Mouse (Mus musculus) liver, embryonic 12.5 days (tissue): ENCODE measurements around the gene Insl6. TPM values are rescaled to one million over a fixed set of nuclear protein-coding genes. Genes with fewer than 3 reads are reported as not detected.
A peak's percentile ranks its signal among the peaks of the same experiment; 100 is the strongest.

Experiments
- ATAC-seq: fragments of 200-750 bp; cut with Nextera tagmentation; 2 replicates; pipeline ENCODE4 v1.8.0; 2017; ENCODE audit warnings: moderate number of reproducible peaks, mild to moderate bottlenecking, moderate library complexity
- H3K27ac ChIP-seq: fragments of 300-500 bp; sonication (generic); 2 replicates; pipeline ENCODE4 v1.5.1; 2016; ENCODE audit warnings: mild to moderate bottlenecking
- H3K27me3 ChIP-seq: fragments of 300-500 bp; sonication (generic); replicated peaks from 2 replicates; pipeline ENCODE4 v1.6.1; 2016; ENCODE audit warnings: mild to moderate bottlenecking, moderate library complexity
- H3K36me3 ChIP-seq: fragments of 300-500 bp; sonication (generic); 2 replicates; pipeline ENCODE4 v1.6.1; 2016; ENCODE audit warnings: mild to moderate bottlenecking, moderate library complexity
- H3K4me1 ChIP-seq: fragments of 300-500 bp; sonication (generic); 2 replicates; pipeline ENCODE4 v1.6.1; 2016
- H3K4me2 ChIP-seq: fragments of 300-500 bp; sonication (generic); 2 replicates; pipeline ENCODE4 v1.6.1; 2016; ENCODE audit warnings: mild to moderate bottlenecking, moderate library complexity
- H3K4me3 ChIP-seq: fragments of 300-500 bp; sonication (generic); 2 replicates; pipeline ENCODE4 v1.5.1; 2016; ENCODE audit warnings: mild to moderate bottlenecking, moderate library complexity
- H3K9ac ChIP-seq: fragments of 300-500 bp; sonication (generic); 2 replicates; pipeline ENCODE4 v1.6.1; 2016; ENCODE audit warnings: mild to moderate bottlenecking, moderate library complexity
- H3K9me3 ChIP-seq: fragments of 300-500 bp; sonication (generic); replicated peaks from 2 replicates; pipeline ENCODE4 v1.6.1; 2016; ENCODE audit warnings: mild to moderate bottlenecking, moderate library complexity
- WGBS: fragments of 180-500 bp; shearing (Covaris S2); methylation state at CpG from one replicate; pipeline ENCODE4 v1.1.7; 2016; ENCODE audit not compliant: insufficient replicate concordance; 5-methylcytosine and 5-hydroxymethylcytosine counted together
- polyA plus RNA-seq: library from polyadenylated mRNA; unstranded; fragments of >200 nt; fragmentation: Nextera tagmentation; extraction: Ambion mirVana; gene quantifications from 2 replicates; pipeline ENCODE4 v1.2.1, GENCODE M21; 2016

Gene Insl6
- 0.85 and 0.89 TPM in 2 replicates for polyA plus RNA-seq

DNA sequence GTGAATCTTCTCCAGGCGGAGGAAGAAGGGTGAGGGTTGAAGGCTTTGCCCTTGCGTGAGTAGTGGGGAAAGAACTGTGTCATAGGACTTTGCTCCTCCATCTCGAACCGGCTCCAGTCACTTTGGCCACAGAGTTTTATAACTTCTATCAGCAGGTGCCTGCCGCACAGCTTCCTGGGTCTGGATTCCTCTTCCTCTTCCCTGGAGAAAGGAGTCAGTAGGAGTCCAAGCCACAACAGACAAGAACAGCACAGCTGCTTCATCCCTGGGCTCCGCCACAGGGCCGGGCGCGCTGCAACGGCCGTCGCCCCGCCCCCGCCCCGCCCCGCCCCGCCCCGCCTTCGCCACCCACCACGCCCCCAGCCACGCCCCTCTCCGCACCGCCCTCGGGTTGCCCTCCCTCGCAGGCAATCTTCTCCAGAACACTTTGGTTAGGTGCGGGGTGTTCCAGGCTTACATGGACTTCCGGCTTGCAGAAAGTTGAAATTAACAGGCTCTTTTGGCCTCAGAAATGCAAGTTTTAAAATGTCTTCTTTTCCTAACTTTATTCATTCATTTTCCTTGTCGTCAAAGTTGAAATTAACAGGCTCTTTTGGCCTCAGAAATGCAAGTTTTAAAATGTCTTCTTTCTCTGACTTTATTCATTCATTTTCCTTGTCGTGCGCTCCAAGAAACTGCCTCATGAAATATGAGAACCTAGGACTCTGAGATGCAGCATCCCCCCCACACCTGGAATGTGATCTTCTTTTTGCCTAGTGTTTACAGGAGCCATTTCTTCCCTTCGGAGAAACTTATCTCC is at the start of gene Insl6:
Gene Insl6, minus strand, starts transcription at position 304 of the 799 bp plus-strand sequence.
- Histone ChIP-seq H3K4me1 (peaks cover 19% of the 10 kb centered on the region), H3K4me3 (peak within 1 kb of the TSS; percentile 43), H3K27me3 (peaks cover 9% of the 10 kb centered on the region), H3K36me3 (no peaks in the 10 kb centered on the region), H3K9ac (peak within 1 kb of the TSS; percentile 45), H3K4me2 (peak within 1 kb of the TSS; percentile 70), H3K27ac (no peak within 1 kb of the TSS; the same call in 1 of the 2 replicates), H3K9me3 (no peaks in the 10 kb centered on the region)
- peak; percentile 97 for ATAC-seq
- 3% methylated on average over 31 of the region's 31 CpGs for WGBS

DNA sequence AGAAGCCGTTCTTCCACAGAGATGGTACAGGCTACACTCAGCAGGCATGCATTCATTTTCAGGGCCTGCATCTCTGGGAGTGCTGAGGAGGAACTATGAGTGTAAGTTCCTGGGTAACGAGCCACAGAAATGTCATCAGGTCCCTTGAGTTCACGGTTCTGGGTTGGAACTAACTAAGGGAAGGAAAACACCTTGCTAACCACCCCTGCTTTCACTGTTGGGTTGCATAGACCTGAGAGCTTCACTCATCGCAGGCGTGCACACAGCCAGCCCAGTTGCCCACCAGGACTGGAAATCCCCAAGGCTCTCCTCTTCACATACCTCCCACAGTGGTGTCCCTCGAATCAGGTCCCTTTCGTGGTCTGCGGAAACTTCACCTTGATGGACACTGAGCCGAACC is 49.8 kb upstream of the Insl6 start:
- H3K36me3 ChIP-seq = no peaks in the 10 kb centered on the region
- H3K4me3 ChIP-seq = no peak overlapping the region
- ATAC-seq = no peak
- WGBS = 81% methylated on average over 9 of the region's 9 CpGs
- no peaks in the 10 kb centered on the region for H3K27me3 ChIP-seq
- H3K9ac ChIP-seq = no peak overlapping the region
- no peaks in the 10 kb centered on the region for H3K9me3 ChIP-seq
- H3K27ac ChIP-seq = no peak overlapping the region
- peaks cover 14% of the 10 kb centered on the region for H3K4me1 ChIP-seq
- no peak overlapping the region for H3K4me2 ChIP-seq

DNA sequence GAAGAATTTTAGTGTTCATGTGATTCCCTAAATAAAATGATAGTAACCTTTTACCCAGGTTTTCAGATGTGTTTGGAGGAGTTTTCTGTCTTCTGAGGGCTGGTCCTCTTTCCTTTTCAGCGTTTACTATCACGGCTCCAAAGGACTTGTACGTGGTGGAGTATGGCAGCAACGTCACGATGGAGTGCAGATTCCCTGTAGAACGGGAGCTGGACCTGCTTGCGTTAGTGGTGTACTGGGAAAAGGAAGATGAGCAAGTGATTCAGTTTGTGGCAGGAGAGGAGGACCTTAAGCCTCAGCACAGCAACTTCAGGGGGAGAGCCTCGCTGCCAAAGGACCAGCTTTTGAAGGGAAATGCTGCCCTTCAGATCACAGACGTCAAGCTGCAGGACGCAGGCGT is 48.3 kb upstream of the Insl6 start:
- no peak for ATAC-seq
- no peak overlapping the region for H3K9ac ChIP-seq
- peaks cover 21% of the 10 kb centered on the region for H3K4me1 ChIP-seq
- H3K4me2 ChIP-seq = no peak overlapping the region
- H3K27me3 ChIP-seq = no peaks in the 10 kb centered on the region
- WGBS = 73% methylated on average over 11 of the region's 11 CpGs
- H3K36me3 ChIP-seq = no peaks in the 10 kb centered on the region
- no peak overlapping the region for H3K4me3 ChIP-seq
- H3K9me3 ChIP-seq = no peaks in the 10 kb centered on the region
- no peak overlapping the region for H3K27ac ChIP-seq

DNA sequence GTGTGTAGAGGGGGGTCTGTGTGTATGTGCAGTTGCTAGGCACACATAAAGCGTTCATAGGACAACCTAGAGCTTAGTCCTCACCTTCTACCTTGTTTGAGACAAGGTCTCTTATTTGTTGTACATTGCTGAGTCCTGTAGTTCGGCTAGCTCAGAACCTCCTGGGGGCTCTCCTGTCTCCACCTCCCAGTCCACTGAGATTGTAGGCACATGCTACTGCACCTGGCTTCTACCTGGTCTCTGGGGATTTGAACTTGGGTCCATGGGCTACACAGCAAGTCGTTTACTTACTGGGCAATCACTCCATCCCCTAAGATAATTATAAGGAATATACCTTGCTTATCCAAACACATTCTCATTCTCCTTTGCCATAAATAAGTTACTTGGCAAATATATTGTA is 47.5 kb upstream of the Insl6 start:
- Histone ChIP-seq H3K9me3 (no peaks in the 10 kb centered on the region), H3K4me3 (no peak overlapping the region), H3K4me2 (no peak overlapping the region), H3K4me1 (peaks cover 29% of the 10 kb centered on the region), H3K27ac (no peak overlapping the region), H3K9ac (no peak overlapping the region), H3K27me3 (no peaks in the 10 kb centered on the region), H3K36me3 (no peaks in the 10 kb centered on the region)
- no peak for ATAC-seq
- 70% methylated on average over 3 of the region's 3 CpGs for WGBS

DNA sequence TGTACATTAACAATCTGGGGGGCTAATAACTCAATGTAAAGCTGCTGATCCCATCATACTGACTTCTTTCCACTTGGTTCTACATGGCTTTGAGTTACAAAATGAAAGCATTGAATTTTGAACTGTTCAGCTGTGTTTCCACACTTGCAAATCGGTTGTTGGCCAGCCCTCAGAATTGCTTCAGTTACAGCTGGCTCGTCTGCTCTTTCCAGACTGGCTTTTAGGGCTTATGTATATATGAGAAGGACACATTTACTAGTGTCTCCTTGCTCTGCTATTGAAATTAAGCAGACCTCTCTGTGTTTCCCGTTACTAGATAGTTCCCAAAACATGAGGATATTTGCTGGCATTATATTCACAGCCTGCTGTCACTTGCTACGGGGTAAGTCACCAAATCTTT is 47.0 kb upstream of the Insl6 start:
- peak overlapping the region; percentile 51 for H3K4me2 ChIP-seq
- H3K27ac ChIP-seq = no peak overlapping the region
- H3K36me3 ChIP-seq = no peaks in the 10 kb centered on the region
- no peaks in the 10 kb centered on the region for H3K9me3 ChIP-seq
- no peak overlapping the region for H3K9ac ChIP-seq
- peak overlapping the region; percentile 22; the same call in 1 of the 2 replicates for H3K4me3 ChIP-seq
- 64% methylated on average over 4 of the region's 4 CpGs for WGBS
- H3K4me1 ChIP-seq = peaks cover 33% of the 10 kb centered on the region
- no peak for ATAC-seq
- no peaks in the 10 kb centered on the region for H3K27me3 ChIP-seq

DNA sequence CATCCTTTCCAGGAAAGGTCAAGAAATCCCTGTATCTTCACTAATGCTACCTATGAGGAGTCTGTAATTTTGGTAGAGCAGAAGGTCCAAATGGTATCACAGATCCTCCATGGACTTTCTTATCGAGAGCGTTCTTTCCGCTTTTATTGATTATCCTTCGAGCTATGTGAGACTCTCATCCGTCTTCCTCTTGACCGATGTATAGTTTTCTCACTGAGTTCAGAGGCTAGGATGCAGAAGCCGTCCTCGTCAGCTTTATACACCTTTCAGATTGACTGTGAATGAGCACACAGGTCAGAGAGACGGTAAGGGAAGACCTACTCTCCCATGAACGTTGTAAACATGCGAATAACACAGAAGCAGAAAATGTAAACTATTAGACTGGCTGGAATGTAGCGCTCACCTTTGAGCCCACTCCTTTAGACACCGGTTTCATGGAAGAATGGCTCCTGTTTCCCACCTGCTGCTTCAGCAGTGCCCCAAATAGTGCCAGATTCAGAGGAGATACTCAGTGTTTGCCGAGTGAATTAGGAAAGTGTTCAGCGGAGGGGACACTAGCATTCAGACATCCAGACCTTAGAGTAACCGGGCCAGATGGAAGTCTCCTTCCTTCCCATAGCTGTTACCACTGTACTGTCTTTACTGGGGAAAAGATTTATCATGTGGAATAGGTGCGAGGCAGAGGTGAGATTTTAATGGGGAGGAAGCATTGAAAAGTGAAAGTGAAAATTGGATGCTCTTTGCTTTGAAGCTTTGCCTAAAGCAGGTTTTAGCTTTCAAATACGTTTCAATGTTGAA is 46.3 kb upstream of the Insl6 start:
- Histone ChIP-seq H3K27me3 (no peaks in the 10 kb centered on the region), H3K27ac (no peak overlapping the region)
- no peak for ATAC-seq

DNA sequence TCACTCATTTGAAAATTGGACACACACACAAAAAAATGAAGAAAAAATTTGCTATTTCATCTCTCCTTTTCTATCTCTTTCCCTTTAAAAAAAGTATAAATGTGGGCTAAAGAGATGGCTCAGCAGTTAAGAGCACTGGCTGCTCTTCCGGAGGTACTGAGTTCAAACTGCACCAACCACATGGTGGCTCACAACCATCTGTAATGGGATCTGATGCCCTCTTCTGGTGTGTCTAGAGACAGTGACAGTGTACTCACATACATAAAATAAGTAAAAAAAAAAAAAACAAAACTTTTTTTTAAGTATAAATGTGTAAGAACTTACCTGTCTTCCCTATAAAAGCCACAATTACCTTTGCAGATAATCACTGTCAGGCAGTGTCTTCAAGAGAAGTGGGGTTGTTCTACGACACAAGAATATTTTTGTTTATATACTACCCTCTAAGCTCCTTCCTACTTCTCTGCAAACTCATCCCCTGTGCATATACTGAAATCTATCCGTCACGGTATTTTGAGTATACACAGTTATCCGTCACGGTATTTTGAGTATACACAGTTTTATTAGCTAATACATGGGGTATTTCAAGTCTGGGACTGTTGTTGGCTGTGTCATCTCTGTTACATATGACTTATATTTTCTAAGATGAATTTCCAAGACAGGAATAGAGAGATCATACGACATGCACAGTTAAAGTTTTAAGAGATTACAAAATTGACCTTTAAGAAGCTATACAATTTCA is 45.6 kb upstream of the Insl6 start:
- no peak for ATAC-seq
- peaks cover 44% of the 10 kb centered on the region for H3K4me1 ChIP-seq
- no peak overlapping the region for H3K4me3 ChIP-seq
- 76% methylated on average over 7 of the region's 7 CpGs for WGBS
- H3K9ac ChIP-seq = no peak overlapping the region
- H3K9me3 ChIP-seq = no peaks in the 10 kb centered on the region
- no peaks in the 10 kb centered on the region for H3K27me3 ChIP-seq
- H3K4me2 ChIP-seq = no peak overlapping the region
- no peaks in the 10 kb centered on the region for H3K36me3 ChIP-seq
- H3K27ac ChIP-seq = no peak overlapping the region

More for the DNA sequence above, 46.3 kb upstream of the Insl6 start:
- H3K4me1 ChIP-seq = peaks cover 37% of the 10 kb centered on the region
- H3K9me3 ChIP-seq = no peaks in the 10 kb centered on the region
- no peak overlapping the region for H3K9ac ChIP-seq
- peak overlapping the region; percentile 51 for H3K4me2 ChIP-seq
- H3K4me3 ChIP-seq = peak overlapping the region; percentile 22; the same call in 1 of the 2 replicates
- WGBS = 69% methylated on average over 18 of the region's 18 CpGs
- no peaks in the 10 kb centered on the region for H3K36me3 ChIP-seq

DNA sequence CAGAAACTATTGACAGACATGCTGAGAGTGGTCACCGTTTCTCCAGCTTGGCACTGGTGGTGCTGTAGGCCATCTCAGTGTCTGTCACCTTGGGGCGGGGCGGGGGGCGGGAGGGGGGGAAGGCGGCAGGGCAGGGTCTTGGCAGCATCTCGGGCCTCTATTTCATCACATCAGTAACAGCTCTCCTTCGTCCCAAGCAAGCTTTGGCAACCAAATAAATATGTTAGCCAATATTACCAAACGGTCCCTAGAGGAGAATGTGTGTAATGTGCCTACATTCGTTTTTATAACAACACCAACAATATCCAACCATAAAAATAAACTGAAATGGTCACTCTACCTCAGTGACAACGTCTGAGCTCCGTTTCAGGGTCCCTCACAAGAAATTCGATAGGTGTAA is 45.0 kb upstream of the Insl6 start:
- 64% methylated on average over 12 of the region's 12 CpGs for WGBS
- Histone ChIP-seq H3K4me1 (peaks cover 47% of the 10 kb centered on the region), H3K9me3 (no peaks in the 10 kb centered on the region), H3K9ac (no peak overlapping the region), H3K27ac (no peak overlapping the region), H3K36me3 (no peaks in the 10 kb centered on the region), H3K27me3 (no peaks in the 10 kb centered on the region), H3K4me2 (no peak overlapping the region), H3K4me3 (no peak overlapping the region)
- ATAC-seq = no peak

DNA sequence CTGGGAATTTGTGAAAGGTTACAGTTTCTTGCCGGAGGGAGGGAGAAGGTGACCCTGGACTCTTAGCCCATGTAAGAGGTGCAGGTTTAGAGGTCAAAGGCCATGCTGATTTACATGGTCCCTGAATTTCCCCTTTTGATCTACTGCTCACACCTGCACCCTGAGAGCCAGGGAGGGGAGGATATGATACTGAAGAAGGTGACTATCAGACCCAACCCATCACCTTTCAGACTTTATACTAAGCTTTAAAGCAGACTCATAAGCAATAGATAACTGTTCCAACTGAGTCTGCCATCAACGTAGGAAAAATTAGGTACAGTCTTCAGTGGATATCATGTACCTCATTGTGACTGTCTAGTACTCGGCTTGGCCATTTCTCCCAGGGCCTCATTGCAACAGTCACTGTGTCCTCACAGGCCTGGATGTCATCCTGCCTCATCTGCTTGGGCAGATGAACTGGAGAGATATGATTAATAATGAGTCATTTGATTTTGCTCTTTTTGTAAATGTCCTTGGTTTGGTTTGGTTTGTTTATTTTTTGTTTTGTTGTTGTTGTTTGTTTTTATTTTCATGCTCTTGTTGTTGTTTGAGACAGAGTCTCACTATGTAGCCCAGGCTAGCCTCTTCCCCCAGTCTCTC is 43.6 kb upstream of the Insl6 start:
- Histone ChIP-seq H3K4me2 (0 out of 2 replicates have a peak overlapping the region, but pooled peaks have one; percentile 10), H3K4me1 (peaks cover 49% of the 10 kb centered on the region), H3K9me3 (no peaks in the 10 kb centered on the region), H3K27ac (no peak overlapping the region), H3K27me3 (no peaks in the 10 kb centered on the region), H3K9ac (no peak overlapping the region), H3K36me3 (no peaks in the 10 kb centered on the region), H3K4me3 (no peak overlapping the region)
- WGBS = 48% methylated on average over 3 of the region's 3 CpGs
- no peak for ATAC-seq

DNA sequence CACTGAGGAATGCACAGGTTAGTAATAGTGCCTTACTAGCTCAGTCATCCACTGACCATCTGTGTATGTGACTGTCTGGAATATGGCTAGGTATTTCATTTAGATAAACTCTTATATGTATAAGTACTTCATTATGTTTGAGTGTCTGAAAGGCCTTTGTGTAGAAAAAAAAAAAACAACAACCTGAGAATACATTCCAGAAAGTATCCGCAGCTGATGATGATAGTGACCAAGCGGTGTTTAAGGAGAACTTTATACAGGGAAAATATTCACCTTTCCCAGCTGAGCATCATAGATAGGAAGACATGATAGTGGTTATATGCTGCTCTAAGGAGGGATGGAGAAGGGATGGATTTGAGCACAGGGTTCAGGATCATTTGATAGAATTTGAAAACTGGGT is 42.9 kb upstream of the Insl6 start:
- WGBS = 76% methylated on average over 2 of the region's 2 CpGs
- no peak overlapping the region for H3K4me3 ChIP-seq
- H3K4me2 ChIP-seq = peak overlapping the region; percentile 95
- H3K27ac ChIP-seq = no peak overlapping the region
- H3K36me3 ChIP-seq = no peaks in the 10 kb centered on the region
- H3K9ac ChIP-seq = no peak overlapping the region
- H3K4me1 ChIP-seq = peaks cover 49% of the 10 kb centered on the region
- ATAC-seq = no peak
- H3K27me3 ChIP-seq = no peaks in the 10 kb centered on the region
- H3K9me3 ChIP-seq = no peaks in the 10 kb centered on the region

DNA sequence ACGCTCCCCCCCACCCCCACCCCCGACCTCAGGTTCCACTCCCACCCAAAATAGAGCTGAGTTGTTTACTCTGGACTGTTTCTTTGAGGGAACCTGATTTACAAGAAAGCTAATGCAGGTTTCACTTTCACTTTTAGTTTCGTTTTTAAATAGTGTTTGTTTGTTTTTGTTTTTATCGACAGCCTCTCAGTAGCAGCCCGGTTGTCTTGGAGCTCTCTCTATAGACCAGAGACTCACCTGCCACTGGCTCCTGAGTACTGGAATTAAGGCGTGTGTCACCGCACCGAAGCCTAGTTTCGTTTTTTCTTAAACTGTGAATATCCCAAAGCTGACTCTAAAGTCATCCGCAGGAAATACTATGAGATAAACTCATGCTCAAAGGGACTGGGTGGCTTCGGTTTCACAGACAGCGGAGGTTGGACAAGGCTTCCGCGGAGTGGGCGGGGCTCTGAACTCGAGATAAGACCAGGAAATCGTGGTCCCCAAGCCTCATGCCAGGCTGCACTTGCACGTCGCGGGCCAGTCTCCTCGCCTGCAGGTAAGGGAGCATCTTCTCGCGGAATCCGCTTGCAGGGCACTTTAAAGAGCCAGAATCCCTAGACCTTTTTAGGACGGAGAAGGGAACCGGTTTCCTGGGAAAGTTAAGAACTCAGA is 41.9 kb upstream of the Insl6 start, which contains the start of the genes Plgrkt and Cd274:
Gene Plgrkt, minus strand, starts transcription at position 422 of the 654 bp plus-strand sequence.
Gene Cd274, plus strand, starts transcription at position 487 of the 654 bp plus-strand sequence.
- Histone ChIP-seq H3K27me3 (no peaks in the 10 kb centered on the region), H3K9ac (peak within 1 kb of the TSS; percentile 74), H3K4me3 (peak within 1 kb of the TSS; percentile 70), H3K4me1 (peaks cover 50% of the 10 kb centered on the region), H3K4me2 (peak within 1 kb of the TSS; percentile 95), H3K36me3 (no peaks in the 10 kb centered on the region), H3K9me3 (no peaks in the 10 kb centered on the region), H3K27ac (peak within 1 kb of the TSS; percentile 81)
- peak; percentile 92 for ATAC-seq
- WGBS = 2% methylated on average over 26 of the region's 26 CpGs
